Mouse (Mus musculus) stomach, embryonic 15.5 days (tissue): ENCODE results near the gene Pde10a. TPM values are rescaled to one million over a fixed set of nuclear protein-coding genes. Genes with fewer than 3 reads are reported as not detected.

ENCODE experiments used
- ATAC-seq: fragments of 200-750 bp; cut with Nextera tagmentation; 2 replicates; pipeline ENCODE4 v1.8.0; 2017; ENCODE audit warnings: low read depth, moderate number of reproducible peaks, moderate TSS enrichment; ENCODE audit not compliant: insufficient read depth, low FRiP score
- H3K27ac ChIP-seq: fragments of 300-500 bp; sonication (generic); 2 replicates; pipeline ENCODE4 v1.5.1; 2015; ENCODE audit warnings: mild to moderate bottlenecking, inconsistent platforms
- H3K27me3 ChIP-seq: fragments of 300-500 bp; sonication (generic); replicated peaks from 2 replicates; pipeline ENCODE4 v1.6.1; 2015; ENCODE audit warnings: inconsistent platforms
- H3K36me3 ChIP-seq: fragments of 300-500 bp; sonication (generic); 2 replicates; pipeline ENCODE4 v1.6.1; 2015; ENCODE audit warnings: inconsistent platforms
- H3K4me1 ChIP-seq: fragments of 300-500 bp; sonication (generic); 2 replicates; pipeline ENCODE4 v1.6.1; 2015; ENCODE audit warnings: inconsistent platforms
- H3K4me2 ChIP-seq: fragments of 300-500 bp; sonication (generic); 2 replicates; pipeline ENCODE4 v1.6.1; 2015; ENCODE audit warnings: mild to moderate bottlenecking, inconsistent platforms
- H3K4me3 ChIP-seq: fragments of 300-500 bp; sonication (generic); replicated peaks from 2 replicates; pipeline ENCODE4 v1.5.1; 2015; ENCODE audit warnings: inconsistent platforms
- H3K9ac ChIP-seq: fragments of 300-500 bp; sonication (generic); 2 replicates; pipeline ENCODE4 v1.6.1; 2015; ENCODE audit warnings: inconsistent platforms
- H3K9me3 ChIP-seq: fragments of 300-500 bp; sonication (generic); 2 replicates; pipeline ENCODE4 v1.6.1; 2016; ENCODE audit warnings: inconsistent platforms
- WGBS: fragments of 180-500 bp; shearing (Covaris S2); methylation state at CpG from one replicate; pipeline ENCODE4 v1.1.7; 2015; 5-methylcytosine and 5-hydroxymethylcytosine counted together
- polyA plus RNA-seq: library from polyadenylated mRNA; unstranded; fragments of >200 nt; fragmentation: Nextera tagmentation; extraction: Ambion mirVana; gene quantifications from 2 replicates; pipeline ENCODE4 v1.2.1, GENCODE M21; 2015

Gene Pde10a
- polyA plus RNA-seq, 1 experiment from 2014 or later: 1.4 TPM

- H3K36me3 ChIP-seq: no peaks in the 10 kb centered on the region
- 86% methylated on average over 4 of the region's 4 CpGs for WGBS
- no peaks in the 10 kb centered on the region for H3K4me1 ChIP-seq
- ATAC-seq: no peak
- H3K27ac ChIP-seq: no peak overlapping the region
- no peak overlapping the region for H3K4me3 ChIP-seq
- no peaks in the 10 kb centered on the region for H3K9me3 ChIP-seq
- H3K9ac ChIP-seq: no peak overlapping the region
- no peak overlapping the region for H3K4me2 ChIP-seq
- no peaks in the 10 kb centered on the region for H3K27me3 ChIP-seq
Measured at GRCm38 (mm10) chr17:8634476-8634875, 109.3 kb downstream of the Pde10a start.

DNA sequence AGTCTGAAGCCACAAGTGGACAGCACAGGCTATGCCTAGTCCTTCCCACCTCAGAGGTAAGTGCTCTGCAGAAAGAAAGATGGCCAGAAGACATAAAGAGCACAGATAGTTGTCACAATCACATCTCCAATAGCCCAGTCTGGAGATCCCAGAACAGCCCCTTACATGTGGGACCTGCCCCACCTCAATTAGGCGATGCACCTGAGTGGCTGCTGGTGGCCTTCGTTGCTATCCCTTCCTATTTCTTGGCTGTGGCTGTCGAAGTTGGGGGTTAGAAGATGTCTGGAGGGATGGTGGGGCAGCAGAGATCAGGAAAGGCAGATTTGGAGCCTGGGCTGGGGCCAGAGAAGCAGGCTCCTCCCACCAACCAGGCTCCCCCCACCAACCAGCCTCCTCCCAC lies 111.1 kb downstream of the Pde10a start:
- H3K36me3 ChIP-seq: no peaks in the 10 kb centered on the region
- no peaks in the 10 kb centered on the region for H3K4me1 ChIP-seq
- ATAC-seq: no peak

GRCm38 (mm10) chr17:8636691-8637090 lies 111.5 kb downstream of the Pde10a start:
- no peak overlapping the region for H3K4me2 ChIP-seq
- H3K4me1 ChIP-seq: no peaks in the 10 kb centered on the region
- ATAC-seq: no peak
- H3K27ac ChIP-seq: no peak overlapping the region
- no peak overlapping the region for H3K4me3 ChIP-seq
- no peaks in the 10 kb centered on the region for H3K36me3 ChIP-seq
- H3K9me3 ChIP-seq: no peaks in the 10 kb centered on the region
- WGBS: 58% methylated on average over 11 of the region's 11 CpGs
- H3K27me3 ChIP-seq: no peaks in the 10 kb centered on the region
- H3K9ac ChIP-seq: no peak overlapping the region

More for the DNA sequence above, 111.1 kb downstream of the Pde10a start:
- Histone ChIP-seq H3K4me2 (no peak overlapping the region), H3K9ac (no peak overlapping the region), H3K27ac (no peak overlapping the region), H3K27me3 (no peaks in the 10 kb centered on the region), H3K9me3 (no peaks in the 10 kb centered on the region), H3K4me3 (no peak overlapping the region)
- WGBS: 73% methylated on average over 3 of the region's 3 CpGs

DNA sequence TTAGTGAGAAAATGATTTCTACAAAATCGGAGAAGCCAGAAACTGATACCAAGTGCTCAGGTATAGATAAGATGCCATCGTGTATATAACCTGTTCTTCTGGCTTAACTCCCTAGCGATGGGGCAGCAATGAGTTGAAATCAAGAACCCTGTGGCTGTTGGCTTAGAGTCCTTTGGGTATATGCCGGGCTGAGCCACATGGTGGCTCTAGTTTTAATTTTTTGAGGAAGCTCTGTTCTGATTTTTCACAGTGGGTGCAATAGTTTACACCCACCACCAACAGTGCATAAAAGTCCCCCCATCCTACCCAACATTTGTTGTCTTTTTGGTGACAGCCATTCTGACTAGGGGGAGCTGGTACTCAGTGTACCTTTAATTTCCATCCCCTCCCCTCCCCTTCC lies 112.0 kb downstream of the Pde10a start:
- Histone ChIP-seq H3K9ac (no peak overlapping the region), H3K27me3 (no peaks in the 10 kb centered on the region), H3K9me3 (no peaks in the 10 kb centered on the region), H3K4me3 (no peak overlapping the region), H3K4me1 (no peaks in the 10 kb centered on the region), H3K27ac (no peak overlapping the region), H3K36me3 (no peaks in the 10 kb centered on the region), H3K4me2 (no peak overlapping the region)
- WGBS: 54% methylated on average over 4 of the region's 4 CpGs
- no peak for ATAC-seq

GRCm38 (mm10) chr17:8639703-8640380 lies 114.7 kb downstream of the Pde10a start:
- no peak for ATAC-seq
- Histone ChIP-seq H3K4me2 (no peak overlapping the region), H3K4me1 (no peaks in the 10 kb centered on the region), H3K36me3 (no peaks in the 10 kb centered on the region), H3K27me3 (no peaks in the 10 kb centered on the region), H3K27ac (no peak overlapping the region), H3K9me3 (no peaks in the 10 kb centered on the region), H3K9ac (no peak overlapping the region), H3K4me3 (no peak overlapping the region)
- WGBS: 78% methylated on average over 12 of the region's 12 CpGs

- H3K9ac ChIP-seq: no peak overlapping the region
- no peaks in the 10 kb centered on the region for H3K9me3 ChIP-seq
- H3K27me3 ChIP-seq: no peaks in the 10 kb centered on the region
- H3K4me1 ChIP-seq: no peaks in the 10 kb centered on the region
- H3K4me3 ChIP-seq: no peak overlapping the region
- H3K27ac ChIP-seq: no peak overlapping the region
- H3K4me2 ChIP-seq: no peak overlapping the region
- no peak for ATAC-seq
- H3K36me3 ChIP-seq: no peaks in the 10 kb centered on the region
- WGBS: 76% methylated on average over 16 of the region's 16 CpGs
Measured at GRCm38 (mm10) chr17:8640741-8641480, 115.7 kb downstream of the Pde10a start.

GRCm38 (mm10) chr17:8641491-8641890 lies 116.3 kb downstream of the Pde10a start:
- no peak overlapping the region for H3K27ac ChIP-seq
- ATAC-seq: no peak
- 62% methylated on average over 3 of the region's 3 CpGs for WGBS
- no peaks in the 10 kb centered on the region for H3K36me3 ChIP-seq
- no peak overlapping the region for H3K9ac ChIP-seq
- H3K4me3 ChIP-seq: no peak overlapping the region
- H3K4me2 ChIP-seq: no peak overlapping the region
- no peaks in the 10 kb centered on the region for H3K4me1 ChIP-seq
- no peaks in the 10 kb centered on the region for H3K9me3 ChIP-seq
- no peaks in the 10 kb centered on the region for H3K27me3 ChIP-seq

GRCm38 (mm10) chr17:8642356-8642755 lies 117.2 kb downstream of the Pde10a start:
- Histone ChIP-seq H3K36me3 (no peaks in the 10 kb centered on the region), H3K27me3 (no peaks in the 10 kb centered on the region), H3K9ac (no peak overlapping the region), H3K4me1 (no peaks in the 10 kb centered on the region), H3K9me3 (no peaks in the 10 kb centered on the region), H3K27ac (no peak overlapping the region), H3K4me3 (no peak overlapping the region), H3K4me2 (no peak overlapping the region)
- ATAC-seq: no peak
- 64% methylated on average over 3 of the region's 3 CpGs for WGBS

DNA sequence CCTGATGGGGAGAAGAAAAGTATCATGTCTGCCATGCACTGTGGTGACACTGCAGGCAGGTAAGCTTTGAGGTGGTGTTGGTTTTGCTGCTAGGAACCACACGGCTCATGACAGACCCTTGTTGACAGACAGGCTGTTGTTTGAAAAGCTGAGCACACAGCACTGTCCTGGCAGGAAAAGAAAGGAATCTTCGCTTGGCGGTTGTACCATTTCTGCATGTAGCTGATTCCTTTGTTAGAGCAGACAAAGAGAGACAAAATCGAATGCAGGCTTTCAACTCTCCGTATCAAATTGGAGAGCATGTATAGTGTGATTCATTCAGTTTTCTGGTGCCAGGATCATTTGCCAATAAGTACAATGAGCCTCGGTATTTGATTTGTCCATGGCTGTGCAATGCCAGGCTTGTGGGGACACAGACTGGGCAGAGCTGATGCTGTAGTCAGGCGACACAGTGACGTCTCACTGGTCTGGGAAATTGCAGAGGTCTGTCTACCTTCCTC lies 122.2 kb downstream of the Pde10a start:
- Histone ChIP-seq H3K27ac (no peak overlapping the region), H3K4me2 (no peak overlapping the region), H3K9me3 (no peaks in the 10 kb centered on the region), H3K9ac (no peak overlapping the region), H3K36me3 (no peaks in the 10 kb centered on the region), H3K27me3 (no peaks in the 10 kb centered on the region), H3K4me1 (no peaks in the 10 kb centered on the region), H3K4me3 (no peak overlapping the region)
- no peak for ATAC-seq
- 42% methylated on average over 8 of the region's 8 CpGs for WGBS

GRCm38 (mm10) chr17:8648310-8648709 lies 123.1 kb downstream of the Pde10a start:
- Histone ChIP-seq H3K4me2 (no peak overlapping the region), H3K9me3 (no peaks in the 10 kb centered on the region), H3K27ac (no peak overlapping the region), H3K4me1 (no peaks in the 10 kb centered on the region), H3K36me3 (no peaks in the 10 kb centered on the region), H3K27me3 (no peaks in the 10 kb centered on the region), H3K9ac (no peak overlapping the region), H3K4me3 (no peak overlapping the region)
- ATAC-seq: no peak
- 47% methylated on average over 3 of the region's 3 CpGs for WGBS

DNA sequence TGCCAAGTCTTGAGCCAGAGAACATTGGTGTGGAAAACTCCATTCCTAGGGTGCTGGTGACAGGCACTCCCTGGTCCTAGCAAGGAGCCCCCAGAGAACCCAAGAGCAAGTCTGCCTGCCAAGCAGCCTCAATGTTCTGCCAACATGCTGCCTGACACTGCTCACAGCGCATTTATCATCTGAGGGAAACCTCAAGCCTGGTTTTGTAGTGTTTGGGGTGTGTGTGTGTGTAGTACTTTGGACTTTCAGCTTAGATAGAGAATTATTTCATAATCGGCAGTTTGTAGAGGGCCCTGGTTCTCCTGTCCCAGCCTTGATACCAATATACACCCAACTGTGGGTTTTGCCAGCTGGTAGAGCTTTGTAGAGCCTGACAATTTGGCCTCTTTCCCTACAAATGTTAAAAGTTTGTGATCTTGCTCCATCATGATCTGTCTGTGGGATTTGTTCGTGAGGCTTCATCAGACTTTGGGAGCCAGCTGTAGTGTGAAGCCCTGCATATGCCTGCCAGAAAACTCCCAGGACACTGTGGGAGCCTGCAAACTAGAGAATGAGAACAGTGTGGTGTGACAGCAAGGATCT lies 127.6 kb downstream of the Pde10a start:
- ATAC-seq: no peak
- Histone ChIP-seq H3K4me1 (no peaks in the 10 kb centered on the region), H3K36me3 (no peaks in the 10 kb centered on the region), H3K27me3 (no peaks in the 10 kb centered on the region), H3K4me2 (no peak overlapping the region), H3K9ac (no peak overlapping the region), H3K4me3 (no peak overlapping the region), H3K9me3 (no peaks in the 10 kb centered on the region), H3K27ac (no peak overlapping the region)
- WGBS: 69% methylated on average over 3 of the region's 3 CpGs

DNA sequence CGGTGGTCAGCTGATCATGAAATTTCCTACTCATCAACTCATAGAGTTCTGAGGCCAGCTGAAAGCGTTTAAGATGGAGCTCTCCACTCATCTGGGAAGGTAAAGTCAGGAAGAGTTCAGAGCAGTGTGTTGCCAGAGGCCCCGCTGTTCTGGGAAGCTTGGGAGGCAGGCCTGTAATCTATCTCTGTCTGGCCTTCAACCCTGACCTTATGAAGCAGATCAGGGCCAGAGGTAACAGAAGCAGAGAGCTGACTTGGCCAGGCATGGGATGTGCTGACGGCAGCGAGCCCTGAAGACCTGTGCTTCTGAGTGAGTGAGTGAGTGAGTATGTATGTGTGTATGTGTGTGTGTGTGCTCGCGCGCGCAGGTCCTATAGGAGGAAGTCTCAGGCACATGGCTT lies 132.5 kb downstream of the Pde10a start:
- Histone ChIP-seq H3K9me3 (no peaks in the 10 kb centered on the region), H3K4me3 (no peak overlapping the region), H3K9ac (no peak overlapping the region), H3K27me3 (no peaks in the 10 kb centered on the region), H3K4me1 (0 out of 2 replicates have a peak, but pooled peaks cover 4% of the 10 kb centered on the region), H3K4me2 (no peak overlapping the region), H3K27ac (no peak overlapping the region), H3K36me3 (no peaks in the 10 kb centered on the region)
- no peak for ATAC-seq
- 58% methylated on average over 9 of the region's 9 CpGs for WGBS
